Mouse (Mus musculus) cerebellum, adult 11 months (tissue): ENCODE measurements at regions not wholly inside any gene's neighbourhood (a gene's known extent, or its start where the extent isn't known, plus 50 kb on each side); places are given as distances from the start of the nearest gene placed in this dataset.
A peak's percentile ranks its signal among the peaks of the same experiment; 100 is the strongest.

Source experiments
- DNase-seq: peaks from one replicate; pipeline ENCODE4 v3.0.0; 2022

GRCm38 (mm10) chr4:99348674-99349073 is 53.0 kb downstream of the Gm12689 start:
- DNase-seq: no peak

- no peak for DNase-seq
These were observed 57.5 kb downstream of the Gm12689 start for GRCm38 (mm10) chr4:99353122-99353774.

GRCm38 (mm10) chr4:99354241-99354640 is 58.5 kb downstream of the Gm12689 start:
- DNase-seq: no peak

- no peak for DNase-seq
These were observed 59.1 kb downstream of the Gm12689 start for GRCm38 (mm10) chr4:99354835-99355234.

GRCm38 (mm10) chr4:99368036-99368435 is 72.3 kb downstream of the Gm12689 start:
- DNase-seq: no peak

- DNase-seq: no peak
These were observed 75.5 kb downstream of the Gm12689 start for GRCm38 (mm10) chr4:99371162-99371561.

GRCm38 (mm10) chr4:99376171-99376570 is 80.5 kb downstream of the Gm12689 start:
- DNase-seq: no peak

- DNase-seq: no peak
These were observed 81.2 kb downstream of the Gm12689 start for GRCm38 (mm10) chr4:99376911-99377310.

GRCm38 (mm10) chr4:99379983-99380382 is 84.3 kb downstream of the Gm12689 start:
- no peak for DNase-seq

GRCm38 (mm10) chr4:99385381-99385780 is 89.7 kb downstream of the Gm12689 start:
- DNase-seq: no peak

- no peak for DNase-seq
These were observed 93.7 kb downstream of the Gm12689 start for GRCm38 (mm10) chr4:99389428-99389827.

- no peak for DNase-seq
These were observed 97.3 kb downstream of the Gm12689 start for GRCm38 (mm10) chr4:99392986-99393385.

- no peak for DNase-seq
These were observed 98.5 kb downstream of the Gm12689 start for GRCm38 (mm10) chr4:99394244-99394643.

- DNase-seq: no peak
These were observed 111.8 kb downstream of the Gm12689 start for GRCm38 (mm10) chr4:99407466-99407865.

- no peak for DNase-seq
These were observed 127.7 kb downstream of the Gm12689 start for GRCm38 (mm10) chr4:99423449-99423848.

- no peak for DNase-seq
These were observed 149.5 kb downstream of the Gm12689 start for GRCm38 (mm10) chr4:99445077-99445754.

GRCm38 (mm10) chr4:99445755-99446128 is 150.0 kb downstream of the Gm12689 start:
- no peak for DNase-seq

- DNase-seq: no peak
These were observed 163.3 kb downstream of the Gm12689 start for GRCm38 (mm10) chr4:99458984-99459383.

- DNase-seq: peak; percentile 16
These were observed 163.7 kb downstream of the Gm12689 start for GRCm38 (mm10) chr4:99459436-99459835.

GRCm38 (mm10) chr4:99465493-99465892 is 169.8 kb downstream of the Gm12689 start:
- no peak for DNase-seq

GRCm38 (mm10) chr4:99475701-99476218 is 180.1 kb downstream of the Gm12689 start:
- DNase-seq: no peak

- no peak for DNase-seq
These were observed 171.8 kb upstream of the Foxd3 start for GRCm38 (mm10) chr4:99484271-99484670.

GRCm38 (mm10) chr4:99491536-99492514 is 164.3 kb upstream of the Foxd3 start:
- DNase-seq: no peak
